Mouse (Mus musculus) T-helper 2 cell (primary cell): ENCODE measurements around the gene Trim47.
"Not testable (repeated sequence)": the region's sequence is repeated elsewhere in the genome, so short reads cannot be mapped to it uniquely, and the experiment has no call there.

ENCODE experiments used
- in situ Hi-C: fragments of 300-600 bp; cut with MboI, MseI; formaldehyde crosslinking; loops from one replicate; pipeline ENCODE4 v1.15.1; 2025; ENCODE audit warnings: high pct_unique_total_duplicates

The Trim47 gene

DNA sequence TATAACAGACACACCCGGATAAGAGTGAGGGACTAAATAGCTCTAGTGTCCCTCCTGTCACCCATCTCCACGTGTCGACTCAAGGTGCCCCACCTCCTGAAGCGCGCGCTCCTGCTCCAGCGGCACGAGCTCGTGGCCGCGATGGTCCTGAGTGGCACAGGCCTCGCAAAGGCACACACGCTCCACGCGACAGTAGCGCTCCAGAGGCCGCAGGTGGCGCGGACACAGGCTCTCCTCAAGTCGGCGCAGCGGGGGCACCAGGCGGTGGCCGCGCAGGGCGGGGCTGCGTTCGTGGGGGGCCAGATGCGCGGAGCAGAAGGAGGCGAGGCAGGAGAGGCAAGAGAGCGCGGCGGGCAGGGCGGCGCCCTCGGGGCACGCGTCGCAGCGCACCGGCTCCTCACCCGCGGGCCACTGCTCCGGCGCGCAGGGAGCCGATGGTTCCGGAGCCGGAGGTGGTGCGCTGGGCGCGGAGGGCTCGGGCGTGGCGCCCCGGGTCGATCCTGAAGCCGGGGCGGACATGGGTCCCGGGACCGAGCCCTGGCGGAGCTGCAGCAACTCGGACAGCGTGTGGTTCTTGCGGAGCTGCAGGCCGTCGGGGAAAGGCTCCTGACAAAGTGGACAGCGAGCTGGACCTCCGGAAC, 17.4 kb downstream of the Trim47 start:
- in situ Hi-C loops = loop anchor here (10.0 kb wide), 1 partner anchor 345 kb away; no protein-coding TSS in a partner anchor

DNA sequence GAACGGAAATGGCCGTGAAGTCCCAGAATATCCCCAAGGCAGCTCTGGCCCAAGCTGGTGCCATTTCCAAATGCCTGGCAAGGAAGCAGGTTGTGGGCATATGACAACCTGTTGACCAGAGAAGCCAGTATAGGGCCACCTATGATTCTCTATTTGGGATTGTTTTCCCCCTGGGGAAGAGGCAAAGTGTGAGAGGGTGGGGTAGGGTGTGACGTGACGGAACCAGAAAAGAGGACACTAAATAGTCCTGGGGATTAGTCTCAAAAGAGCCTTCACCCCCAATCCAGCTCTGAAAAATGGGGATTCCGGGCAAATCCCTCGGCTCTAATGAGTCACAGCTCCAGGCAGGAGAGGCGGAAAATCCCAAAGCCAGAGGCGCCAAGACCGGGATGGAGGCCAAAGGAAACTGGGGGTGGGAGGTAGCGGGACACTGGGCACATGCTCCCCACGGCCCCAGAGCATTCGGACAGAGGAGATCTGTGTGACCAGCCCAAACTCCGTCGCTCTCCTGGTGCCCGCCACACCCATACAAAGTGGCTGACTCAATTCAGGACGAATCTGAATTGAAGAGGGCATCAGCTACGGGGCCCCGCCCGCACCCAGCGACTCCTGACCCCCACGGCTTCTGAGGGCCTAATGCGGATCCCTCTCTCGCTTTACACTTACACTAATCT, 18.4 kb downstream of the Trim47 start:
- in situ Hi-C loops = no loop called here

DNA sequence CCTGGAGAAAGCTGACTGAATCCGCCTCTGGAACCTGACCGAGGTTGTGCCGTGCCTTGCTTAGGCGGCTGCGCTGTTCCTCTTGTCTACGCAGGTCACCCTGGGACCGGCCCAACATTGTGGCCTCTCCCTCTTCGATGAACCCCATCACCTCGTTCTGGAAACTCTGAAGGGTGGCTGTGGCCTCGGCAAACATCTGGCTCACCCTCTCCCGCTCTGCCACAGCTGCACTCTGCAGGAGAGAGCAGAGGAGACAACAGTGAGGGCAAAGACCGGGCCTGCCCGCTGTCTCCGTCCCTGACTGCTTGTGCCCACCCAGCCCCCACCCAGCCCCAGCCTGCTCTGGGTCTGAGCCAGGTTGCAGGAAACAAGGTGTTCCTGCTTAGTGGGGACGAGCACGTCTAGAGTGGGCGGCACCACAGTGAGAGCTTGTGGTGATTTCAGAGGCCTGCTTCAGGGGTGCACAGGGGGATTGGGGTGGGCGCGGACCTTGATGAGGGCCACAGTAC, 19.2 kb downstream of the Trim47 start:
- in situ Hi-C loops = no loop called here

DNA sequence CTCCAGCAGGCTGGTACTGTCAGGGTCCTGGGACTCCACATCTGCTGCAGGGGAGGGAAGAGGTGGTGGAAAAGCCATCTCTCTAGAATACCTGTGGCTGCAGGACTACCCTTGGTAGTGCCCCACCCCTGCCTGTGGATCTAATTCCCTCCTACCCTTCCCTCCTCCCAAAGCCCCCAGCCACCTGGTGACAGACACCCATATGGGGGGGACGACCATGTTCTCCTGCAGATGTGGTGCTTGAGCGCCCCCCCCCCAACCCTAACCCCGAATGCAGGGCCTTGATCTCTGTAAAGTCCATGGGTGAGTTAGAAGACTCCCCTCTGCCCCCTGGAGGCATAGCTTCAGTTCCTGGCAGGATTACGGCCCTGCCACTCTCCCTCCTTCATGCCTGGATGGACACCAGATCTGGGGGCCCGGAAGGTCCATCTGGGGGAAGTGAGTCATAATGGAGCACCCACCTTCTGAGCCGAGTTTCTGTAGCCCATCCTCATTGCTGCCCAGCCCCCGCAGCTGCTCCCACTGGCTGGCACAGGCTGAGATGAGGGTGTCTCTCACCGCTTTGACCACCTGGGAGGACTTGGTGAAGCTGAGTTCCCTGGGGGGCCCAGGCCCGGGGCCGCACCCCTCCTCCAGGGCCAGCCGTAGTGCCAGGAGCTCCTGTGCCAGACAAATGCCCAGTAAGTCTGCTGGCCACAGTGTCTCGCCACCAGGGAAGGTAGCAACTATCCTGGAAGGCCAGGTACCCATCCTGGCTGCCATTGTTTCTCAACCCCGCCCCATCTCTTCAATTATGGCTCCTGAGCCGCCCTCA, 19.8 kb downstream of the Trim47 start:
- in situ Hi-C loops = no loop called here

DNA sequence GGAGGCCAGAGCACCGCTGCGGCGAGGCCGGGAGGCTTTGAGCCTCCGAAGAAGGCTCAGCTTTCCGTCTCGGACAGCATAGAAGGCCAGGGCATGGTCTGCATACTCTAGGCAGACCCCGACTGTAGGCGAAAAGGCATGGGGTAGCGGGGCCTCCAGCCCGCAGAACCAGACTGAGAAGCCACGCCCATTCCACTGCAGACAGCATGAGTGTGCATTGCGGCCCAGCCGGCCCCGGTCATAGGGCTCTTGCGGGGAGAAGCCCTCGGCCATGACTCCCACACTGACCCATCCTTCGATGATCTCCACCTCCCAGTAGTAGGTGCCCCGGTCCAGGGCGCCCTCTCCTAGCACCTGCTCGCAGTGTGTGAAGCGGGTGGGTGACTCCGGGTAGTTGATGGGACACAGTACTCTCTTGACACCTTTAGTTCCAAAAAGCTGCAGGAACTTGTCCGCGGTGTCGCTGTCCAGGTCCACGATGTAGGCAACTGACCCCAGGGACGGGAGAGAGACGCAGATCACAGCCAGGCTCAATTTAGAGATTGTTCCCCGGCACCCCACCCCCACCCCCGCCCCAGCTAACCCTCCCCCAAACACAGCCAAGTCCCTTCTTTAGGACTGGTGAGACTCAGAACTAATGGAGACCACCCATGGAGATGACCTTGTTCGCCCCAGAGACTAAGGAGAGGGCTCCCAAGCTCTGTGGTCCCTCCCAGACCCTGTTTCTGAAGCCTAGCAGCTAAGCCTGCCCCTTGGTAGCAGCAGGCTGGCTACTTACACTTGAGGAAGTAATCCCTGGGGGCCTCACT, 20.7 kb downstream of the Trim47 start:
- in situ Hi-C loops = no loop called here

DNA sequence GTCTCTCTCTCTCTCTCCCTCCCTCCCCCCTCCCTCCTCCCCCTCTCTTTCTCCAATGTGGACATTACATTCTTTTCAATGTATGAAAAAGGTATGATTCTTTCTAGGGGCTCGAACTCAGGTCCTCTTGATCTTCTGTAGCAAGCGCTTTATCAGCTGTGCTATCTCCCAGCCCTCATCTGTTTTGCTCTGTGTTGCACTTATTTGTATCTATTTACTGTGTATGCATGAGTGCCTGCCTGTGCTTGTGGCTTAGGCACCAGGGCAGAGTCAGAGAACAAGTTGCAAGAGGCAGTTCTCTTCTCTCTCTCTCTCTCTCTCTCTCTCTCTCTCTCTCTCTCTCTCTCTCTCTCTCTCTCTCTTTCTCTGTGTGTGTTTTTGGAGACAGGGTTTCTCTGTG, 21.9 kb downstream of the Trim47 start:
- in situ Hi-C loops = no loop called here

DNA sequence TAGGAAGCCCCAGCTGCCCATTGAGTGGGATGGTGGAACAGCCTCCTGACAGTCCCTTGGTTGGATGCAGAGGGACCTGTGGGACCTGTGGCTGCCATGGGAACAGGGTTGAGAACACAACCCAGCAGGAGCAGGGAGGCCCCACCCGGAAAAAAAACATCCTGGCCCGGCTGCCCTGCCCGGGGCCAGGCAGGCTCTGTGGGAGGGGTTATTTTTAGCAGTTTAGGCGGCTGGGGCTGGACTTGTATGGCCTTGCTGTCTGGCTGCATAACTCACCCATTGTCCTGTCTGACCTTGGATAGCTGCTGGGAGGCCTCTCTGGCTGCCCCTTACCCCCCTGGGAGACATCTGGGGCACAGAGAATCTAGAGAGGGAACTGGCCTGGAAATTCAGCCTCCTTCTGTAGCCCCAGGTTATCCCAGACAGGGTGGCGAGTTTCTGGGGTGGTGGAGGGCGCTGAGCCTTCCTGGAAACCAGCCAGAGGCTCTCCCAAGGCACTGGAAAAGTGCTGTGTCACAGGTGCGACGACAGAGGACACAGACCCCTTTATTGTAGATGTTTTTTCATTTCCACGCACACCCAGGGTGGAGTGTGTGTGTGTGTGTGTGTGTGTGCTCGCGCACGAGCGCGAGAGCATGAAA, 22.9 kb downstream of the Trim47 start:
- in situ Hi-C loops = no loop called here

DNA sequence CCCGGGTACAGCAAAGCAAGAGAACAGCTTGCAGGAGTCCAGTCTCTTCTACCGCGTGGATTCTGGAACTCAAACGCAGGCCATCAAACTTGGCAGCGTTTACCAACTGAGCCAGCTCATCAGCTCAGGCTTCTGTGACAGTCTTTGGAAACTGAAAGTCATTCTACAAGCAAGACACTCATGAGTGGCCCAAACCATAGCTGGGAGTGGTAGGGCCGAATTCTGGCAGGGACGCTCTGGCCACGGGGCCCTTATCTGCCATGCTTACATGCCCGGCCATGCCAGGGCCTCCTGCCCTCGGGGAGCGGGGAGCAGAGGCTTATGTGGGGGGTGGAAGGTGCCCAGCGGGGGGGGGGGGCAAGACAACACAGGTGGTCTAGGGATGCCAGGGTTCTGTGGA, 23.4 kb downstream of the Trim47 start:
- in situ Hi-C loops = no loop called here

DNA sequence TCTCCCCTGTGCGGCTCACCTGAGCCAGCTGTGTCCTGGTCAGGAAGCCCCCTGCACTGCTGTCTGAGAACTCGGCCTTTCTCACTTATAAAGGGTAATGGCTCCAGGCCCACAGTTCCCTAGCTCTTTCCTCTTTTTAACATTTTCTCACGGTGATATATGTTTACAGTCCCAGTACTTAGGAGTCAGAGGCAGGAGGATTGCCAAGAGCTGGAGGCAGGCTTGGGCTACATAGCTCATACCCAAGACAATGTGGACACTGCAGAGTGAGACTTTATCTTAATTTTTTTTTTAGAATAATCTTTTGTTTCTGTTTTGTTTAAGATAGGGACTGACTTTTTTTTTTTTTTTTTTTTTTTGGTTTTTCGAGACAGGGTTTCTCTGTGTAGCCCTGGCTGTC, 24.5 kb downstream of the Trim47 start:
- in situ Hi-C loops = no loop called here

DNA sequence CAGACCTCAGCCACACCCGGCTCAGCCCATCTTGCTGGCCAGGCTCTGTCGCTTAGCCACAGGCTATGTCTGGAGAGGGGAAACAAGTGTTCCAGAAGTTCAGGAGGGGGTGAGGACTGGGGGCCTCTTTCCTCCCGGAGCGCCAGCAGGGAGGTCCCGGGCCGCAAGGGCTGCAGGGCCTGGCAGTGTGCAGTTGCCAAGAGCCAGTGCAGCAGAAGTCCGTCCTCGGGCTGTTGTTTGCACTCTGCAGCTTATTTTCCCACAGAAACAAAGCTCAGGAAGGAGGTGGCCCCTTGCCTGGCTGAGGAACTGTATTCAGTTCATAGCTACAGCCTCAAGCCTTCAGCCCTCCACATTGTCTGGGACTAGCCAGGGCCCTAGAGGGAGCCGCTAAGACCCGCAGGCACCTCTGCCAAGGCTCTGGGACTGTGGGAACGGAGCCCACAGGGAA, 25.1 kb downstream of the Trim47 start:
- in situ Hi-C loops = no loop called here

DNA sequence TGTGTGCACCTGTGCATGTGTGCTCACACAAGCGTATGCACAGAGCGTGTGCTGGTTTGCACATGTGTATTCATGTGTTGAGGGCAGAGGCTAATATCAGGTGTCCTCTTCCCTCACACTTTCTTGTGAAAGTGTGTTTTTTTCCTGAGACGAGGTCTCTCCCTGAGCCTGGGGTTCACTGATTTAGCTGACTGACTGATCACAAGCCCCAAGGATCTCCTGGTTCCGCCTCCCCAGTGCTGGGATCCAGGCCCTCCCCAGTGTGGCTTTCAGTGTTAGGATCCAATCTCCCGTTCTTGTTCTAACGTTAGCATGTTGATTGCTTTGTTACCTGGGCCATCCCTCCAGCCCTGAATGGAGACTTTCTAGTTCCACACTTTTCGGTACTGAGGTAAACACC, 26.2 kb downstream of the Trim47 start:
- in situ Hi-C loops = no loop called here

DNA sequence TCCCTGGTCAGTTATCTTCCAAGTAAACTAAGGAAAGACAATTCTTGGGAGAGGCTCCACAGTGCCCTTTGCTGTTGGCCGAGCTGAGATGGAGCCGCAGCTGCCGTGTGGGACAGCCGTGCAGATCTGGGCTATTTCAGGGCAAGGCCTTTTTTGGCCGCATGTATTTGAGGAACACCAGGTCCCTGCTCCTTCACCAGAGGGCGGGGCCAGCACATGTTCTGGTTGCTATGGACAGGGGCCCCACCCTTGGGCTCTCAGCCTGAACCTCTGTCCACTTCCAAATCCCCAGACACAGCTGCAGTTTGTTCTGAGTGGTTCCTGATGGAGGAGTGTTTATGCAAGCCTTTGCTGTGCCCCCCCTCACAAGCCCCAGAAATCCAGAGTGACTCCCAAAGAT, 26.6 kb downstream of the Trim47 start:
- in situ Hi-C loops = no loop called here

DNA sequence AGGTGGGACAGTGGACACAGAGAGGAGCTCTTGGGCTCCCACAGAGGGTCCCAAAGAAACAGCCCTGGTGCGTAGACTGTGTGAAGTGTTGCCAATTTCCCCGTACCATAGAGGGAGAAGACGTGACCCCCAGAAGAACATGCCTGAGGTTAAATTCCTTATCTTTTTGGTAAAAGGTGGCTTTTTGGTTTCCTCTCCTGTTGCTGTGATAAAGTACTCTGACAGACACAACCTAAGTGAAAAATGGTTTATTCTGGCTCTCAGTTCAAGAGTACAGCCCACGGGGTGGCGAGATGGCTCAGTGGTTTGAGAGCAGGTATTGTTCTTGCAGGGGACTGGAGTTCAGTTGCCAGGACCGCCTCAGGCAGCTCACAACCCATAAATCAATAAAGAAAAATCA, 27.5 kb downstream of the Trim47 start:
- in situ Hi-C loops = no loop called here

DNA sequence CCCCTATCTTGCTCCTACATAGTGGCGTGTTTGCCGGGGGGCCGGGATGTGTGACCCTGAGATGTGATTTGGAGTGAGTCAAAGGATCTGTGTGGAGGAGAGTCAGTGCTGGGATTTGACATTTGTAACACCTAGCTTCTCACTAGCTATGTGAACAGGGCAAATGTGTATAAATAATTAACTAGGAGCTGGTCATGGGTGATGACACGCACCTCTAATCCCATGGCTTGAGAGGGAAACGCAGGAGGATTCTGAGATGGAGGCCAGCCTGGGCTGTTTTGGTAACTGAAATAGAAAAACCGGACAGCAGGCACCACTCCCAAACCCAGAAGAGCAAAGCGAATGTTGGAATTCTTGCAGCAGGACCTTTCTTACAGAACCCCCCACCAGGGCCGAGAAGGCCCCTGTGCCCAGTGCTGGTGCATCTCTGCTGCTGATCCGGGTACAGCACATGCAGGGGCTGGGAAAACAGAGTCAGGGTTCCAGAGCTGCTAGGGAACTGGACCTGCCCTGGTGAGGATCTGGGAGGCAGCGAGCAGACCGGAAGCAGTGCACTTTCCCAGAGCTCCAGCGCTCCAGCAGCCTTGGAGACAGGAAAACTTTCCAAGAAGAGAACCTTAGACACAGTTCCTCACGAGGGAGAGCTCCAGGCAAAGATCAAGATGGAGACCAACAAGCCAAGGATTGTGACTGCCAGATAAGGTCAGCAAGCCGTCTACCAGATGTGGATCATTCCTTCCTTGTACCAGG, 28.1 kb downstream of the Trim47 start:
- in situ Hi-C loops = no loop called here

DNA sequence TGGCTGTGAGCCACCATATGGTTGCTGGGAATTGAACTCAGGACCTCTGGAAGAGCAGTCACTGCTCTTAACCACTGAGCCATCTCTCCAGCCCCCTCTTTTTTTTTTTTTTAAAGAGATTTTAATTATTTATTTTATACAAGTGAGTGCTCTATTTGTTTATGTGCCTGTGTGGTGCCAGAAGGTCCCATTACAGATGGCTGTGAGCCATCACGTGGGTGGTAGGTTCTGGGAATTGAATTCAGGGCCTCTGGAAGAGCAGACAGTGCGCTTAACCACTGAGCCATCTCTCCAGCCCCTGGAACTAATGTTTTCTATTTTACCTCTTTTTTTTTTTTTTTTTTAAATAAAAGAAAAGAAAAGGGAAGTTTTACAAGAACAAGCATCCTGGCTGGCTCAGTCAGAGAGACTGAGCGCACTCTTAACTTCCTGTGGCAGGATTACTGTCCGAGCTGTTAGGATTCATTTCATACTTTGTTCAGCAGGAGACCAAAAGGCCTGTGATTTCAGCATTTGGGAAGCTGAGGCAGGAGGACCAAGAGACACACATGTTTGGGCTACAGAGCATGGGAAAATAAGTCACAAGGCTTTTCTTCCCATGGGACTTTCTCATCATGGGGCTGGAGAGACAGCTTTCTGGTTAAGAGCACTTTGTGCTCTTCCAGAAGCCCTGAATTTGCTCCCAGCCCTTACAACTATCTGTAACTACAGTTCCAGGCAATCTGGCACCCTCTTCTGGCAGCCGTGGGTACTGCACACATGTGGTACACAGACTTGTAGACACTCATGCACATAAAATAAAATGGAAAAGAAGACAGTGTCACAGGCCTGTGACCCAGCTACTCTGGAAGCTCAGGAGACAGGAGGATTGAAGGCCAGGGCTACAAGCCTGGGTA, 30.5 kb downstream of the Trim47 start:
- in situ Hi-C loops = no loop called here

DNA sequence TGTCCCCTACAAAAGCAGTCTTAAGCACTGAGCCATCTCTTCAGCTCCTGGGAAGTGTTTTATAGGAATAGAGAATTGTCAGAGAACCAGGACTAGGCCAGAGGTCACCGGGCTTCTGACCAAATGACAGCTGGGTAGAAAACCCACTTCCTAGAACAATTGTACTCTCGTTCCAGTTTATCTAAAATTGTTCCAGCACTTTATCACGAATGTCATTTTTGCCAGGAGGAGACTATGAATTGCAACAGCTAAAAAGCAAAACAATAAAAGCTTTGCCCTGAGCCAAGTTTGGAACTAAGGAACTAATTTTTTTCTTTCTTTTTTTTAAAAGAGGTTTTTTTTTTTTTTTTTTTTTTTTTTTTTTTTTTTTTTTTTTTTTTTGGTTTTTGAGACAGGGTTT, 31.4 kb downstream of the Trim47 start:
- in situ Hi-C loops = no loop called here

DNA sequence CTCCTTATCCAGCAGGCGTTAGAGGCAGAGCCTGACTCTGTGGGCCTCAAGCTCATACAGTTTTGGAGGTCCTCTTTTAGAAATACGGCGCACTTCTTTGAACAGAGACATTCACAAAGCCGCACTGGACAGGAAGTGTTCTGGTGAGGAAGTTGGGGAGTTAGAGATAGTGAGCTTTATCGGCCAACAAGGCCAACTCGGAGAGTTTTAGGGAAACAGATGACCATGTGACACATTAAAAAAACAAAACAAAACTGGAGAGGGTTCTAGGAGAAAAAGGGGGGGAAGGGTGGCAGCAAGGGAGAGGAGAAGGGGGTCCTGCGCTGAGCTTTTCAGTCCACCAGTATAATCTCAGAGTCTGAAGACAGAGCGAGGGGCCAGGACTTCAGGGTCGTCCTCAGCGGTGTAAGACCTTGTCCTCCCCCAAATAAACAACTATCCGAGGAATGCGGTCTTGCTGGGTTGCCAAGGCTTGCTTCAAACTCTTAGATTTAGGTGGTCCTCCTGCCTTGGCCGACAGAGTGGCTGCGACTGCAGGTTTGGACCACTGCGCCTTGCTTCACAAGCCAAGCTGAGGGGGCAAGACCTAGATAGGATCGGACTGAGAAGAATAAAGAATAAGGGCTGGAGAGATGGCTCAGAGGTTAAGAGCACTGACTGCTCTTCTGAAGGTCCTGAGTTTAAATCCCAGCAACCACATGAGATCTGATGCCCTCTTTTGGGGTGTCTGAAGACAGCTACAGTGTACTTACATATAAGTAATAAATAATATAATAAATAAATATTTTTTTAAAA, 33.0 kb downstream of the Trim47 start:
- in situ Hi-C loops = no loop called here

DNA sequence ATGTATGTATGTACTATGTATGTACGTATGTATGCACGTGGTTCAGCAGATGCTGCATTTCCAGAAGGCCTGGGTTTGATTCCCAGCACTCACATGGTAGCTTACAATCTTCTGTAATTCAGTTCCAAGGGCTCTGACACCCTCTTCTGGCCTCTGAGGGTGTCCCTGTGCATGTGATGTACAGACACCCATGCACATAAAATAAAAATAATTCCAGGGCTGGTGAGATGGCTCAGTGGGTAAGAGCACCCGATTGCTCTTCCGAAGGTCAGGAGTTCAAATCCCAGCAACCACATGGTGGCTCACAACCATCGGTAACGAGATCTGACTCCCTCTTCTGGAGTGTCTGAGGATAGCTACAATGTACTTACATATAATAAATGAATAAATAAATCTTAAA, 34.1 kb downstream of the Trim47 start:
- in situ Hi-C loops = not testable (repeated sequence)

DNA sequence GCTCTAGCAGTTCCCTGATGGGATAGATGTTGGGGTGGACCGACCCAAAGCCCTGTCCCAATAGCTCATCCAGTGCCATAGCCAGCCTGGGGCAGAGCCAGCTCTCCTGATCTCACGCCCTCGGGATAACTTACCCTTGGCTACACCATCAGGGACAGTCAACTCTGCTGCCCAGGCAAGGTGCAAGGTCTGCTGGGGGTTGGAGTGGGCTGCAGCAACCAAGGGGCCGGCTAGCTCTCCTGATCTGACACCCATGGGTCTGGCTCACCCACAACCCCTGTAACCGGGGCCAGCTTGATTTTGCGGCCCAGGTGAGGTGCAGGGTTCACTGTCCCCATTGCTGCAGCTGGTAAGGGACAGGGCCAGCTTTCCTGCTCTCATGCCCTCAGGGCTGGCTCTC, 35.4 kb downstream of the Trim47 start:
- in situ Hi-C loops = no loop called here
